Mouse (Mus musculus) frontal cortex, postnatal 36 days (tissue): Measurements from ENCODE around the gene Dennd2c.
"Not testable (repeated sequence)": the region's sequence is repeated elsewhere in the genome, so short reads cannot be mapped to it uniquely, and the experiment has no call there.

Experiments used
- DNase-seq, 2 experiments: peaks; one replicate each; pipeline ENCODE4 v3.0.0; 2022; ENCODE audit warnings: low spot score in 2 of 2

Dennd2c gene

GRCm38 (mm10) chr3:103214593-103215285 is 112.3 kb downstream of the Dennd2c start:
- DNase-seq, result no peak

DNA sequence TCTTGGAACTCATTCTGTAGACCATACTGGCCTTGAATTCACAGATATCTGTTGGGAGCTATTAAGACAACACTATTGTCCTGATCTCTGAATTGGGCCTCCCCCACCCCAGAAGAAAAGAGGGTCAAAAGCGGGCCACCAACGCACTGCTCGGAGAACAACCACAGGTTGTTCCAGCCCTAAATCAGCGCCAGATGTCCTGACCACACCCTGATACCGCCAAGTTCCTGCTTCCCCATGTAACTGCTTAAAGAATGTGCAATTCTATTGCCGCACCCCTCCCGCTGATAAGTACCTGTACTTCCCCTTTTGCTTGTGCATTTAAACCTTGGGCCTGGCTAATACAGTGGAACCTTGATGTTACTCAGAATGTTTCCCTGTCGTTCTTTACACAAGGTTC is 113.0 kb downstream of the Dennd2c start:
- not testable (repeated sequence) for DNase-seq
